Mouse (Mus musculus) forebrain, postnatal 0 days (tissue): ENCODE measurements around the gene Sema4f. TPM values are rescaled to one million over a fixed set of nuclear protein-coding genes. Genes with fewer than 3 reads are reported as not detected.

Source experiments
- ATAC-seq: fragments of 200-750 bp; cut with Nextera tagmentation; 2 replicates; pipeline ENCODE4 v1.8.0; 2017; ENCODE audit warnings: mild to moderate bottlenecking, moderate library complexity
- DNase-seq: peaks from one replicate; pipeline ENCODE4 v3.0.0-alpha.2; 2015
- H3K27ac ChIP-seq: fragments of 300-500 bp; sonication (generic); 2 replicates; pipeline ENCODE4 v1.5.1; 2014; ENCODE audit warnings: low read depth, mild to moderate bottlenecking, antibody characterized with exemption, low read length, moderate library complexity, mixed read lengths
- H3K27me3 ChIP-seq: fragments of 300-500 bp; sonication (generic); 2 replicates; pipeline ENCODE4 v1.6.1; 2014; ENCODE audit warnings: mild to moderate bottlenecking, low read length, mixed read lengths; ENCODE audit not compliant: insufficient read depth
- H3K36me3 ChIP-seq: fragments of 300-500 bp; sonication (generic); 2 replicates; pipeline ENCODE4 v1.6.1; 2014; ENCODE audit warnings: mild to moderate bottlenecking, moderate library complexity; ENCODE audit not compliant: insufficient read depth
- H3K4me1 ChIP-seq: fragments of 300-500 bp; sonication (generic); 2 replicates; pipeline ENCODE4 v1.6.1; 2014; ENCODE audit warnings: antibody characterized with exemption; ENCODE audit not compliant: insufficient read depth
- H3K4me2 ChIP-seq: fragments of 300-500 bp; sonication (generic); 2 replicates; pipeline ENCODE4 v1.6.1; 2014; ENCODE audit warnings: low read depth, mild to moderate bottlenecking, moderate library complexity
- H3K4me3 ChIP-seq: fragments of 300-500 bp; sonication (generic); 2 replicates; pipeline ENCODE4 v1.5.1; 2014; ENCODE audit warnings: low read depth, low read length, mixed read lengths
- H3K9ac ChIP-seq: fragments of 300-500 bp; sonication (generic); 2 replicates; pipeline ENCODE4 v1.6.1; 2014; ENCODE audit warnings: mild to moderate bottlenecking
- H3K9me3 ChIP-seq: fragments of 300-500 bp; sonication (generic); 2 replicates; pipeline ENCODE4 v1.6.1; 2016; ENCODE audit warnings: low read length
- CTCF ChIP-seq: sonication (generic); IDR thresholded peaks from 2 replicates; pipeline ENCODE4 v1.5.1; 2016; ENCODE audit warnings: antibody characterized with exemption, control low read depth, low read depth
- WGBS: fragments of 180-500 bp; shearing (Covaris S2); extraction: QIAGEN DNeasy Blood & Tissue Kit; methylation state at CpG from one replicate; pipeline ENCODE4 v1.1.7; 2014; 5-methylcytosine and 5-hydroxymethylcytosine counted together
- polyA plus RNA-seq: library from polyadenylated mRNA; unstranded; fragments of >200 nt; fragmentation: Nextera tagmentation; extraction: Ambion mirVana; gene quantifications from 2 replicates; pipeline ENCODE4 v1.2.1, GENCODE M21; 2015
- total RNA-seq: library from RNA; depleted of rRNA; stranded (reverse); fragments of >200 nt; gene quantifications from 2 replicates; pipeline ENCODE4 v1.2.3, GENCODE M21; 2014; rRNA removed

The Sema4f gene
- total and polyA plus RNA-seq, 2 experiments from 2014 or later: 17.4 to 20.6 TPM

- Histone ChIP-seq H3K4me1 (no peaks in the 10 kb centered on the region), H3K9me3 (no peaks in the 10 kb centered on the region), H3K9ac (no peak overlapping the region), H3K27ac (no peak overlapping the region), H3K4me2 (no peak overlapping the region), H3K4me3 (no peak overlapping the region), H3K27me3 (no peaks in the 10 kb centered on the region), H3K36me3 (no peaks in the 10 kb centered on the region)
- no peak for TF ChIP-seq CTCF
- WGBS: 37% methylated on average over 5 of the region's 5 CpGs
- ATAC-seq (no peak), DNase-seq (peak; percentile 5)
Measured at GRCm38 (mm10) chr6:82871632-82872331, 67.8 kb downstream of the Sema4f start.

GRCm38 (mm10) chr6:82868476-82868875 is 71.1 kb downstream of the Sema4f start:
- no peak overlapping the region for H3K27ac ChIP-seq
- no peaks in the 10 kb centered on the region for H3K4me1 ChIP-seq
- no peak overlapping the region for H3K9ac ChIP-seq
- no peaks in the 10 kb centered on the region for H3K27me3 ChIP-seq
- no peak for ATAC-seq
- 0 out of 2 replicates have a peak, but pooled peaks cover 3% of the 10 kb centered on the region for H3K9me3 ChIP-seq
- TF ChIP-seq CTCF: no peak
- H3K4me3 ChIP-seq: no peak overlapping the region
- WGBS: 80% methylated on average over 5 of the region's 5 CpGs
- no peaks in the 10 kb centered on the region for H3K36me3 ChIP-seq
- no peak overlapping the region for H3K4me2 ChIP-seq
- no peak for DNase-seq

GRCm38 (mm10) chr6:82863380-82863874 is 76.1 kb downstream of the Sema4f start:
- Histone ChIP-seq H3K4me2 (no peak overlapping the region), H3K27ac (no peak overlapping the region), H3K4me1 (no peaks in the 10 kb centered on the region), H3K9me3 (0 out of 2 replicates have a peak, but pooled peaks cover 3% of the 10 kb centered on the region), H3K9ac (no peak overlapping the region), H3K27me3 (no peaks in the 10 kb centered on the region), H3K4me3 (no peak overlapping the region), H3K36me3 (no peaks in the 10 kb centered on the region)
- 83% methylated on average over 8 of the region's 8 CpGs for WGBS
- TF ChIP-seq CTCF: no peak
- no peak for ATAC-seq
- no peak for DNase-seq

DNA sequence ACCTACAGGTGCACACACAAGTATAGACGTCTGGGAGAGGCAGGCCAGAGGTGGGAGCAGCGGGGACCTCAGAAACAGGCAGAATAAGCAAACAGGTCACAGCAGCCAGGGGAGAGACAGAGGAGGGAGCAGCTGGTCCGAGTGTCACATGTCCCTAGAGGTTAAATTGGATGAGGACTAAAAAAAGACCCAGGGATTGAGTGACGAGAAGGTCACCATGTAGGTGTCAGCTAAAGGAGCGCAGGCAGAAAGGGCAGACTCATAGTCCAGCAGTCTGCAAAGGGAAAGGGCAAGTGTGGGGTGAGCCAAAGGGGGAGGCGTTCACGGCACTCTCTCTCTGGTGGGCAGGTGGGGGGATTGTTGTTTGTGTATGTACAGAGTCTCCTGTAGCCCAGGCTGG is 77.1 kb downstream of the Sema4f start:
- no peak for DNase-seq
- Histone ChIP-seq H3K4me2 (no peak overlapping the region), H3K9me3 (0 out of 2 replicates have a peak, but pooled peaks cover 3% of the 10 kb centered on the region), H3K9ac (no peak overlapping the region), H3K36me3 (no peaks in the 10 kb centered on the region), H3K4me3 (no peak overlapping the region), H3K4me1 (no peaks in the 10 kb centered on the region), H3K27me3 (no peaks in the 10 kb centered on the region), H3K27ac (no peak overlapping the region)
- ATAC-seq: no peak
- TF ChIP-seq CTCF: no peak
- 57% methylated on average over 7 of the region's 7 CpGs for WGBS

- 55% methylated on average over 3 of the region's 3 CpGs for WGBS
- Histone ChIP-seq H3K27ac (no peak overlapping the region), H3K4me2 (no peak overlapping the region), H3K27me3 (no peaks in the 10 kb centered on the region), H3K9ac (no peak overlapping the region), H3K9me3 (0 out of 2 replicates have a peak, but pooled peaks cover 3% of the 10 kb centered on the region), H3K4me3 (no peak overlapping the region), H3K4me1 (no peaks in the 10 kb centered on the region), H3K36me3 (no peaks in the 10 kb centered on the region)
- no peak for DNase-seq
- ATAC-seq: no peak
- TF ChIP-seq CTCF: no peak
Measured at GRCm38 (mm10) chr6:82862042-82862441, 77.5 kb downstream of the Sema4f start.

Other genes starting within 250 kb of the Sema4f start
- 82.3 and 99.0 TPM in 2 replicates for gene Pole4, start 234.4 kb downstream of the Sema4f start, total RNA-seq
- gene Pole4, start 234.4 kb downstream of the Sema4f start, polyA plus RNA-seq: 141 and 146 TPM in 2 replicates
- gene Hk2, start 165.3 kb downstream of the Sema4f start, total RNA-seq: 1.8 and 2.1 TPM in 2 replicates
- gene Hk2, start 165.3 kb downstream of the Sema4f start, polyA plus RNA-seq: 1.3 and 2.8 TPM in 2 replicates
- 0.10 TPM in 1 of 2 replicates, not detected in the other for gene M1ap, start 7.1 kb upstream of the Sema4f start, total RNA-seq
- 0.10 TPM in 1 of 2 replicates, not detected in the other for gene M1ap, start 7.1 kb upstream of the Sema4f start, polyA plus RNA-seq
- 3.3 and 3.6 TPM in 2 replicates for gene Dok1, start 93.7 kb upstream of the Sema4f start, total RNA-seq
- gene Dok1, start 93.7 kb upstream of the Sema4f start, polyA plus RNA-seq: 1.4 and 1.5 TPM in 2 replicates
- gene Loxl3, start 94.4 kb upstream of the Sema4f start, total RNA-seq: 3.5 and 4.7 TPM in 2 replicates
- gene Loxl3, start 94.4 kb upstream of the Sema4f start, polyA plus RNA-seq: 4.3 and 4.5 TPM in 2 replicates
- gene Aup1, start 114.8 kb upstream of the Sema4f start, total RNA-seq: 85.9 and 146 TPM in 2 replicates
- gene Aup1, start 114.8 kb upstream of the Sema4f start, polyA plus RNA-seq: 126 and 129 TPM in 2 replicates
- 46.1 and 47.0 TPM in 2 replicates for gene Htra2, start 115.5 kb upstream of the Sema4f start, total RNA-seq
- gene Htra2, start 115.5 kb upstream of the Sema4f start, polyA plus RNA-seq: 75.1 and 81.0 TPM in 2 replicates
- 0.05 TPM in 1 of 2 replicates, not detected in the other for gene Dqx1, start 118.1 kb upstream of the Sema4f start, total RNA-seq
- gene Dqx1, start 118.1 kb upstream of the Sema4f start, polyA plus RNA-seq: 0.11 and 0.13 TPM in 2 replicates
- gene Tlx2, start 130.5 kb upstream of the Sema4f start, total RNA-seq: not detected in 2 replicates
- not detected in 2 replicates for gene Tlx2, start 130.5 kb upstream of the Sema4f start, polyA plus RNA-seq
- 16.1 and 18.8 TPM in 2 replicates for gene Pcgf1, start 138.1 kb upstream of the Sema4f start, total RNA-seq
- 30.7 and 30.8 TPM in 2 replicates for gene Pcgf1, start 138.1 kb upstream of the Sema4f start, polyA plus RNA-seq
- 0.46 TPM in 1 of 2 replicates, not detected in the other for gene Lbx2, start 146.6 kb upstream of the Sema4f start, total RNA-seq
- 0.33 TPM in 1 of 2 replicates, not detected in the other for gene Lbx2, start 146.6 kb upstream of the Sema4f start, polyA plus RNA-seq
- 15.3 and 16.6 TPM in 2 replicates for gene Ccdc142, start 161.8 kb upstream of the Sema4f start, total RNA-seq
- gene Ccdc142, start 161.8 kb upstream of the Sema4f start, polyA plus RNA-seq: 2.1 and 5.6 TPM in 2 replicates
- gene Gm42688, start 161.8 kb upstream of the Sema4f start, total RNA-seq: 7.0 and 9.5 TPM in 2 replicates
- gene Gm42688, start 161.8 kb upstream of the Sema4f start, polyA plus RNA-seq: 2.4 and 2.9 TPM in 2 replicates
- gene Mrpl53, start 169.3 kb upstream of the Sema4f start, total RNA-seq: 64.6 and 102 TPM in 2 replicates
- 126 and 141 TPM in 2 replicates for gene Mrpl53, start 169.3 kb upstream of the Sema4f start, polyA plus RNA-seq
- 39.7 and 43.5 TPM in 2 replicates for gene Mogs, start 175.7 kb upstream of the Sema4f start, total RNA-seq
- 15.7 and 17.4 TPM in 2 replicates for gene Mogs, start 175.7 kb upstream of the Sema4f start, polyA plus RNA-seq
- 129 and 151 TPM in 2 replicates for gene Wbp1, start 181.8 kb upstream of the Sema4f start, total RNA-seq
- gene Wbp1, start 181.8 kb upstream of the Sema4f start, polyA plus RNA-seq: 104 and 109 TPM in 2 replicates
- 40.1 and 44.5 TPM in 2 replicates for gene Ino80b, start 185.7 kb upstream of the Sema4f start, total RNA-seq
- gene Ino80b, start 185.7 kb upstream of the Sema4f start, polyA plus RNA-seq: 14.9 and 15.3 TPM in 2 replicates
- 17.1 and 19.4 TPM in 2 replicates for gene Rtkn, start 195.7 kb upstream of the Sema4f start, total RNA-seq
- gene Rtkn, start 195.7 kb upstream of the Sema4f start, polyA plus RNA-seq: 7.9 and 8.1 TPM in 2 replicates
- gene Wdr54, start 216.6 kb upstream of the Sema4f start, total RNA-seq: 11.1 and 13.4 TPM in 2 replicates
- 19.7 and 24.1 TPM in 2 replicates for gene Wdr54, start 216.6 kb upstream of the Sema4f start, polyA plus RNA-seq
- 17.0 and 17.5 TPM in 2 replicates for gene 1700003E16Rik, start 216.6 kb upstream of the Sema4f start, total RNA-seq
- gene 1700003E16Rik, start 216.6 kb upstream of the Sema4f start, polyA plus RNA-seq: 13.9 and 18.3 TPM in 2 replicates
- gene Dctn1, start 226.2 kb upstream of the Sema4f start, total RNA-seq: 97.3 and 126 TPM in 2 replicates
- 132 and 152 TPM in 2 replicates for gene Dctn1, start 226.2 kb upstream of the Sema4f start, polyA plus RNA-seq